Mouse (Mus musculus) yolk sac, embryonic 10.5 days (tissue): ENCODE data around the gene Ncam1.

ENCODE experiments used
- DNase-seq: peaks from one replicate; pipeline ENCODE4 v3.0.0-alpha.2; 2017; ENCODE audit warnings: low spot score

The Ncam1 gene

GRCm38 (mm10) chr9:49565846-49566245, 232.9 kb downstream of the Ncam1 start:
- no peak for DNase-seq

- no peak for DNase-seq
Measured at GRCm38 (mm10) chr9:49558941-49559340, 239.8 kb downstream of the Ncam1 start.

GRCm38 (mm10) chr9:49551353-49551752, 247.4 kb downstream of the Ncam1 start:
- no peak for DNase-seq

GRCm38 (mm10) chr9:49542593-49542992, 256.1 kb downstream of the Ncam1 start:
- DNase-seq: no peak

GRCm38 (mm10) chr9:49537814-49538213, 260.9 kb downstream of the Ncam1 start:
- DNase-seq: no peak

- no peak for DNase-seq
Measured at GRCm38 (mm10) chr9:49536593-49536992, 262.1 kb downstream of the Ncam1 start.

GRCm38 (mm10) chr9:49534958-49535357, 263.8 kb downstream of the Ncam1 start:
- DNase-seq: no peak

GRCm38 (mm10) chr9:49533912-49534491, 264.7 kb downstream of the Ncam1 start:
- DNase-seq: no peak

- DNase-seq: no peak
Measured at GRCm38 (mm10) chr9:49533455-49533854, 265.3 kb downstream of the Ncam1 start.

GRCm38 (mm10) chr9:49531833-49532232, 266.9 kb downstream of the Ncam1 start:
- no peak for DNase-seq

- DNase-seq: no peak
Measured at GRCm38 (mm10) chr9:49531257-49531656, 267.5 kb downstream of the Ncam1 start.

GRCm38 (mm10) chr9:49530739-49531138, 268.0 kb downstream of the Ncam1 start:
- no peak for DNase-seq

- DNase-seq: no peak
Measured at GRCm38 (mm10) chr9:49529366-49529959, 269.3 kb downstream of the Ncam1 start.

GRCm38 (mm10) chr9:49528943-49529342, 269.8 kb downstream of the Ncam1 start:
- no peak for DNase-seq

GRCm38 (mm10) chr9:49528026-49528425, 270.7 kb downstream of the Ncam1 start:
- no peak for DNase-seq

- no peak for DNase-seq
Measured at GRCm38 (mm10) chr9:49527340-49527739, 271.4 kb downstream of the Ncam1 start.

- no peak for DNase-seq
Measured at GRCm38 (mm10) chr9:49524721-49525120, 274.0 kb downstream of the Ncam1 start.

GRCm38 (mm10) chr9:49523881-49524280, 274.8 kb downstream of the Ncam1 start:
- DNase-seq: no peak

GRCm38 (mm10) chr9:49514306-49514705, 284.4 kb downstream of the Ncam1 start:
- DNase-seq: no peak

- DNase-seq: no peak
Measured at GRCm38 (mm10) chr9:49510666-49511065, 288.1 kb downstream of the Ncam1 start.

GRCm38 (mm10) chr9:49509628-49510027, 289.1 kb downstream of the Ncam1 start:
- no peak for DNase-seq

- DNase-seq: no peak
Measured at GRCm38 (mm10) chr9:49509094-49509493, 289.6 kb downstream of the Ncam1 start.

- no peak for DNase-seq
Measured at GRCm38 (mm10) chr9:49507829-49508585, 290.7 kb downstream of the Ncam1 start.
